Mouse (Mus musculus) MEL (cell line): ENCODE results near the gene Hdac7. TPM values are rescaled to one million over a fixed set of nuclear protein-coding genes. Genes with fewer than 3 reads are reported as not detected.

Source experiments
- DNase-seq: peaks from one replicate; pipeline ENCODE4 v3.0.0; 2011; ENCODE audit warnings: low read depth, low spot score
- H3K27ac ChIP-seq: 2 replicates; pipeline ENCODE4 v1.5.1; 2012; ENCODE audit warnings: low read depth, mild to moderate bottlenecking, control low read depth, low read length, moderate library complexity; ENCODE audit not compliant: control insufficient read depth
- H3K27me3 ChIP-seq, 2 experiments: fragments of 150-350 bp in 1 of 2; sonication (generic) in 1 of 2; 2 replicates each; pipeline ENCODE4 v1.6.1; 2012; ENCODE audit warnings: low read length in 2 of 2, mild to moderate bottlenecking in 2 of 2, improper control_type of control experiment in 1 of 2, moderate library complexity in 1 of 2; ENCODE audit not compliant: insufficient read depth in 2 of 2, control insufficient read depth in 1 of 2
- H3K36me3 ChIP-seq, 2 experiments: 2 replicates each; pipeline ENCODE4 v1.6.1; 2012 to 2014; ENCODE audit warnings: low read length in 2 of 2, improper control_type of control experiment in 1 of 2, inconsistent platforms in 1 of 2, mild to moderate bottlenecking in 1 of 2; ENCODE audit not compliant: insufficient read depth in 2 of 2, control insufficient read depth in 1 of 2
- H3K4me1 ChIP-seq, 2 experiments: fragments of 150-350 bp in 1 of 2; sonication (generic) in 1 of 2; 2 replicates each; pipeline ENCODE4 v1.6.1; 2012; ENCODE audit warnings: low read length in 2 of 2, improper control_type of control experiment in 1 of 2, mild to moderate bottlenecking in 1 of 2; ENCODE audit not compliant: insufficient read depth in 2 of 2, control insufficient read depth in 1 of 2
- H3K4me3 ChIP-seq, 2 experiments: fragments of 150-350 bp in 1 of 2; sonication (generic) in 1 of 2; 2 replicates each; pipeline ENCODE4 v1.5.1; 2012; ENCODE audit warnings: low read depth in 2 of 2, low read length in 2 of 2, mild to moderate bottlenecking in 2 of 2, moderate library complexity in 2 of 2, control low read depth in 1 of 2, improper control_type of control experiment in 1 of 2; ENCODE audit not compliant: control insufficient read depth in 1 of 2, insufficient read depth in 1 of 2
- H3K79me2 ChIP-seq: 2 replicates; pipeline ENCODE4 v1.6.1; 2012; ENCODE audit warnings: mild to moderate bottlenecking, low read length, moderate library complexity; ENCODE audit not compliant: control insufficient read depth, poor library complexity, insufficient read depth
- H3K9ac ChIP-seq: 2 replicates; pipeline ENCODE4 v1.6.1; 2012; ENCODE audit warnings: low read depth, mild to moderate bottlenecking, control low read depth, low read length, moderate library complexity; ENCODE audit not compliant: control insufficient read depth, poor library complexity, severe bottlenecking
- H3K9me3 ChIP-seq: fragments of 150-350 bp; sonication (generic); replicated peaks from 2 replicates; pipeline ENCODE4 v1.6.1; 2012; ENCODE audit warnings: mild to moderate bottlenecking, low read length, improper control_type of control experiment, moderate library complexity; ENCODE audit not compliant: insufficient read depth
- CHD2 ChIP-seq: IDR thresholded peaks from 2 replicates; pipeline ENCODE4 v1.6.1; 2011; ENCODE audit warnings: low read length, improper control_type of control experiment
- CTCF ChIP-seq, 3 experiments: IDR thresholded peaks in 2 of 3; conservative IDR thresholded peaks in 1 of 3; 2 replicates each; pipeline ENCODE4 v1.5.1; 2011 to 2012; ENCODE audit warnings: low read length in 3 of 3, low read depth in 2 of 3, mild to moderate bottlenecking in 2 of 3, improper control_type of control experiment in 1 of 3, inconsistent platforms in 1 of 3, mixed read lengths in 1 of 3, moderate library complexity in 1 of 3; ENCODE audit not compliant: control insufficient read depth in 1 of 3, insufficient read depth in 1 of 3, poor library complexity in 1 of 3, severe bottlenecking in 1 of 3
- E2F4 ChIP-seq: IDR thresholded peaks from 2 replicates; pipeline ENCODE4 v1.6.1; 2011; ENCODE audit warnings: low read depth, low read length, improper control_type of control experiment, borderline replicate concordance
- GATA1 ChIP-seq: IDR thresholded peaks from 2 replicates; pipeline ENCODE4 v1.6.1; 2011; ENCODE audit warnings: low read depth, low read length, improper control_type of control experiment
- HCFC1 ChIP-seq: IDR thresholded peaks from 2 replicates; pipeline ENCODE4 v1.6.1; 2012; ENCODE audit warnings: low read depth, mild to moderate bottlenecking, inconsistent platforms, low read length, improper control_type of control experiment, moderate library complexity
- MAFK ChIP-seq: IDR thresholded peaks from 2 replicates; pipeline ENCODE4 v1.6.1; 2011; ENCODE audit warnings: low read depth, mild to moderate bottlenecking, low read length, improper control_type of control experiment, borderline replicate concordance
- MAX ChIP-seq: IDR thresholded peaks from 2 replicates; pipeline ENCODE4 v1.6.1; 2011; ENCODE audit warnings: low read length, improper control_type of control experiment
- MAZ ChIP-seq: IDR thresholded peaks from 2 replicates; pipeline ENCODE4 v1.6.1; 2012; ENCODE audit warnings: low read depth, mild to moderate bottlenecking, inconsistent platforms, low read length, improper control_type of control experiment
- POLR2A ChIP-seq, 2 experiments: IDR thresholded peaks; 2 replicates each; pipeline ENCODE4 v1.6.1; 2011 to 2012; ENCODE audit warnings: low read length in 2 of 2, mild to moderate bottlenecking in 2 of 2, control low read depth in 1 of 2, improper control_type of control experiment in 1 of 2, low read depth in 1 of 2, moderate library complexity in 1 of 2; ENCODE audit not compliant: control insufficient read depth in 1 of 2, insufficient read depth in 1 of 2, poor library complexity in 1 of 2
- POLR2AphosphoS2 ChIP-seq: IDR thresholded peaks from 2 replicates; pipeline ENCODE4 v1.6.1; 2011; ENCODE audit warnings: low read length, improper control_type of control experiment
- POLR2AphosphoS5 ChIP-seq: IDR thresholded peaks from 2 replicates; pipeline ENCODE4 v1.6.1; 2012; ENCODE audit warnings: low read depth, borderline replicate concordance, mild to moderate bottlenecking, inconsistent platforms, low read length, moderate library complexity, mixed read lengths
- RAD21 ChIP-seq: IDR thresholded peaks from 2 replicates; pipeline ENCODE4 v1.6.1; 2011; ENCODE audit warnings: mild to moderate bottlenecking, low read depth, low read length, improper control_type of control experiment
- SMC3 ChIP-seq: IDR thresholded peaks from 2 replicates; pipeline ENCODE4 v1.6.1; 2011; ENCODE audit warnings: low read depth, low read length, improper control_type of control experiment
- TAL1 ChIP-seq: IDR thresholded peaks from 2 replicates; pipeline ENCODE4 v1.6.1; 2012; ENCODE audit warnings: mild to moderate bottlenecking, inconsistent platforms, low read length, moderate library complexity, mixed read lengths
- polyA plus RNA-seq, 2 experiments: library from polyadenylated mRNA; stranded (reverse) in 1 of 2; unstranded in 1 of 2; fragments of >175 nt in 1 of 2; fragments of >200 nt in 1 of 2; gene quantifications; 2 replicates each; pipeline versions ENCODE4 v1.2.1 to v1.2.4; 2012; ENCODE audit warnings: low replicate concordance in 2 of 2, low read depth in 1 of 2; ENCODE audit not compliant: insufficient read length in 2 of 2, insufficient read depth in 1 of 2, missing spikeins in 1 of 2
- total RNA-seq: library from RNA; depleted of rRNA; stranded (reverse); fragments of 300-350 nt; gene quantifications from 2 replicates; pipeline ENCODE4 v1.2.3, GENCODE M21; 2012

The Hdac7 gene
- total and polyA plus RNA-seq, 3 experiments = 100 to 389 TPM; not detected in 1

DNA sequence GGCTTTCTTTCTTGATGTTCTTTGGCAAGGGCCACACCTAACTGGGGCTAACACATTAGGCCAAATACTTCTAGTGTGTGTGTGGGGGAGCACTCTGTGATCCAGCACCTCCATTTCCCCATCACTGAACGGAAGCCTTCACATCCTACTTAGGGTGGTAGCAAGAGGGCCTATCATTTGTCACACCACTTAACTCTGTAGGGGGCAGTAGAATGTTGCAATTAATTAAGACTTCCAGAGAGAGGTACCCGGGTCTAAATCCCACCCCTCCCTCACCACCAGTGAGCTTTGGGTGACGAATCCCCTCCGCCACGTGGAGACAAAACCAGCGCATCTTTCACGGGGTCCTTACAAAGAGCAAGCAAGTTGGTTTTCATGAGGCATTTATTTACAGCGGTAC is 9.8 kb upstream of the Hdac7 start:
- peaks cover 12 to 25% of the 10 kb centered on the region in 2 experiments for H3K4me1 ChIP-seq
- no peak for DNase-seq
- H3K36me3 ChIP-seq = peaks cover 1 to 17% of the 10 kb centered on the region in 2 experiments; a peak in 3 of 4 replicates
- TF ChIP-seq SMC3 (no peak), HCFC1 (no peak), POLR2AphosphoS5 (no peak), RAD21 (no peak), MAFK (no peak), MAX (no peak), CTCF (IDR thresholded peaks at IDR 0.05 in 2 of 3, conservative IDR thresholded peaks at IDR 0.05 in 1 of 3; ENCODE audit: control insufficient read depth in 1 of 3, insufficient read depth in 1 of 3, low read depth in 2 of 3, low read length in 3 of 3, poor library complexity in 1 of 3, severe bottlenecking in 1 of 3) (no peak)
- H3K27me3 ChIP-seq = no peaks in the 10 kb centered on the region
- no peak overlapping the region for H3K27ac ChIP-seq
- peaks cover 28% of the 10 kb centered on the region for H3K79me2 ChIP-seq
- no peaks in the 10 kb centered on the region for H3K9me3 ChIP-seq
- H3K9ac ChIP-seq = no peak overlapping the region
- H3K4me3 ChIP-seq = no peak overlapping the region

- H3K27ac ChIP-seq = no peak overlapping the region
- H3K4me3 ChIP-seq = no peak overlapping the region
- no peaks in the 10 kb centered on the region for H3K9me3 ChIP-seq
- H3K36me3 ChIP-seq = peaks cover 1 to 17% of the 10 kb centered on the region in 2 experiments; a peak in 3 of 4 replicates
- peaks cover 12 to 29% of the 10 kb centered on the region in 2 experiments for H3K4me1 ChIP-seq
- H3K79me2 ChIP-seq = peaks cover 43% of the 10 kb centered on the region
- no peak overlapping the region for H3K9ac ChIP-seq
- no peaks in the 10 kb centered on the region for H3K27me3 ChIP-seq
- TF ChIP-seq CTCF (IDR thresholded peaks at IDR 0.05 in 2 of 3, conservative IDR thresholded peaks at IDR 0.05 in 1 of 3; ENCODE audit: control insufficient read depth in 1 of 3, insufficient read depth in 1 of 3, low read depth in 2 of 3, low read length in 3 of 3, poor library complexity in 1 of 3, severe bottlenecking in 1 of 3) (peak in 1 of 3 experiments; percentile 26; a peak in 1 of 6 replicates), POLR2A (IDR thresholded peaks at IDR 0.05; ENCODE audit: control insufficient read depth in 1 of 2, insufficient read depth in 1 of 2, low read depth in 1 of 2, low read length in 2 of 2, poor library complexity in 1 of 2) (peak in 1 of 2 experiments; percentile 25; a peak in 1 of 4 replicates), POLR2AphosphoS2 (no peak), E2F4 (no peak), CHD2 (no peak)
- DNase-seq = no peak
These were observed 8.0 kb upstream of the Hdac7 start for GRCm38 (mm10) chr15:97852291-97852690.

DNA sequence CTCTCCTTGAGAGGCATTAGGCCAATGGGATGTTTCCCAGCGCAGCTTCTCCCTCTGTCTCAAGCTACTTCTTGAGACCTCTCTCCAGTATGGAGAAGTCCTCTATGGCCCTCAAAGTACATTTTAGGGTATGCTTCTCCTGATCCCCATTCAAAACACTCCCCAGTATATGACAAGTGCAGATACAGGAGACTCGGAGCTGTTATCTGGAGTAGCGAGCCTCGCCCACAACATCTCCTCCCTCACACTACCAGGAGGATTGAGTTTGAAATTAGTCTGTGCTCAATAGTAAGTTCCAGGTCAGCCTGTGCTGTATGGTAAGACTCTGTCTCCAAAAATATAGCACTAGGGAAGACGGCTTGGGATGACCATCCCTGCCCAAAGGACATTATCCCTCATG is 6.7 kb upstream of the Hdac7 start:
- Histone ChIP-seq H3K9me3 (no peaks in the 10 kb centered on the region), H3K36me3 (peaks cover 1 to 29% of the 10 kb centered on the region in 2 experiments; a peak in 3 of 4 replicates), H3K9ac (peak overlapping the region; percentile 45), H3K27me3 (no peaks in the 10 kb centered on the region), H3K4me3 (peak overlapping the region; percentile 4 to 19; a peak in 2 of 4 replicates), H3K4me1 (peaks cover 12 to 41% of the 10 kb centered on the region in 2 experiments), H3K27ac (peak overlapping the region; percentile 90), H3K79me2 (peaks cover 48% of the 10 kb centered on the region)
- DNase-seq = peak; percentile 92
- TF ChIP-seq TAL1 = peak; percentile 72
- no peak for TF ChIP-seq POLR2AphosphoS2
- TF ChIP-seq CHD2 = no peak
- TF ChIP-seq MAZ = no peak
- TF ChIP-seq GATA1 = no peak
